Mouse (Mus musculus): ENCODE measurements around the gene Snx1.

Gene Snx1

GRCm38 (mm10) chr9:66127193-66127546 lies 783 bp upstream of the Snx1 start:
- no peak for DNase-seq (ENCODE audit: low read depth)

DNA sequence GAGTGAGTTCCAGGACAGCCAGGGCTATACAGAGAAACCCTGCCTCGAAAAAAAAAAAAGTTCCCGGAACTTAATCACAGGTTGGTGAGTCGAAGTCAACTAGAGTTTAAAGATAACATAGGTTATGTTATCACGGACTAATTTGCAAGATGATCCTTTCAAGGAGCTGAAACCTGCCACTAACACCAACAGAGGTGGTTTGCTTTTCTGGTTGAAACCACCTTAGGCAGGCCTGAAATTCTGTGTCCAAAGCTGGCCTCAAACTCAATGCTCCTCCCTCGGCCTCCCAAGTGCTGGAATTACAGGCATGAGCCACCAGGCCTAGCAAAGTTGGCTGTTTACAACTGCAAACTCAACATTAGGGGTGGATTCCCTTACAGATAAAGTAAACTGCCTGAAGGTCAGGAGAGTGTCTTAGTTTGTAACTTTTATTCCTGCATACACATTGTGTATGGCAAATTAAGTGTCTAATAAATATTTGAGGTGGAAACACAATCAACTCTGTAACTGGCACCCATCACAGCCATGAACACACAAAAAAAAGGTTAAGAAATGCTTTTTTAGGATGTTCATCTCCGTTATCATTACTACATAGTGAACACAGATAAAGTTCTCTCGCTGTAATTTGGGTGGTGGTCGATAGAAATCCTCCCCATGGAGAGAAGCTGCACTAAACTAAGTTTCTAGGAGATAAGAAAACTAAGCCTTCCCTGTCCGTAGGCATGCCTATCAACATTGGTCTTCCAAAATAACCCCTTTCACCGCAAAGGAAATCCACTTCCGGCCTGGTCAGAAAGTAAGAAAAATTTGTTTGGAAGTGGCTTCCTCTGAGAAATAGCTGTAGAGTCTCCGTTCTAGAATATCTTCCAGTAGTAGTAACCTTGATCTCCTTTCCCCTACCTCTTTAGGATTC lies 588 bp downstream of the Snx1 start:
- DNase-seq (ENCODE audit: low read depth), result no peak

- peak; percentile 96 for DNase-seq (ENCODE audit: low read depth)
Observed at GRCm38 (mm10) chr9:66124681-66125542, 1.5 kb downstream of the Snx1 start.

DNA sequence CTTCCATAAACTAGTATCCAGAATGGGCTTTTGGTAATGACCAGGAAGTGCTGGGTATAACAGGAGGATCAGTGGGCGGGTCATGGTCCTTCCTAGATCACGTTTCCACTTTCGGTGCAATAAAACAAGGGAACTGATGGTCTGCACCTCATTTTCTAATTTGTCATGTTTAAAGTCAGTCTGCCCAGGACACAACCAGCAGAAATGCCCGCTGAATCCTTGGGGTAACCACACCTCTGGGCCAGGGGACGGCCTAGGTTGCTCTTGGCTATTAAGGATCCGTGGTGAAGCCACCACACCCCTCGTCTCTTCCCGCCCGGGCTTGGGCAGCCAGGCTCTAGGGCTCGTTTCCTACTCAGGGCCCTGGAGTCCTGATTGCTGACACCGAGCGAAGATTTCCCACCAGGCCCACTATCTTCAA lies 2.3 kb downstream of the Snx1 start:
- DNase-seq (ENCODE audit: low read depth), result no peak

GRCm38 (mm10) chr9:66123648-66124047 lies 2.7 kb downstream of the Snx1 start:
- DNase-seq (ENCODE audit: low read depth), result no peak

DNA sequence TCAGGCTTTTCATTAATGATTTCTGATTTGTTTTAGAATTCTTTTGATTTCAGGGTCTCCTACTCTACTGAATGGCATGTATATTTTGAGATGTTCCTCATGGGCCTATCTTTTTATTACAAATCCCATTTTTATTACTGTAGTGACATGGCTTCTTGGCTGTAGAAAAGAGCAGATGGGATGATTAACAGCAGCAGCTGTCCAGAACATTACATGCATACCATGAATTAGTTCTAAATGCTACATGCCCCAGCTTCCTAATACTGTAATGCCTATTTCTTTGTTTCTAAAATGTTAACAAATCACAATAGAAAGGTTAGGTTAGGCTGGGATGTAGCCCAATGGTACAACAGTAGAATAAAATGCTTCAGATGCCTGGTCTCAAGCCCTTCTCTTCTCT lies 5.0 kb downstream of the Snx1 start:
- no peak for DNase-seq (ENCODE audit: low read depth)

GRCm38 (mm10) chr9:66120945-66121344 lies 5.4 kb downstream of the Snx1 start:
- DNase-seq (ENCODE audit: low read depth), result no peak

DNA sequence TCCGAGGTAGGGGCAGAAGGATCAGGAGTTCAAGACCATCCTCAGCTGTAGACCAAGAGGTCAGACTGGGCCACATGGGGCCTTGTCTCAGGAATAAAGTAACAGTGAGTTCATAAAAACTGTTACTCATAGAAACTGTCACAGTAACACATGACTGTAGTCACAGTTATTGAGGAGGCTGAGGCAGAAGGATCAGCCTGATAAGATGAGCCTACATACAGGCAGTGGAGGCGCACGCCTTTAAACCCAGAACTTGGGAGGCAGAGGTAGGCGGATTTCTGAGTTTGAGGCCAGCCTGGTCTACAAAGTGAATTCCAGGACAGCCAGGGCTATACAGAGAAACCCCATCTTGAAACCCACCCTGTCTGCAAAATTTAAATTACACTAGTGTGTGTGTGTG lies 6.3 kb downstream of the Snx1 start:
- DNase-seq (ENCODE audit: low read depth), result no peak

- DNase-seq (ENCODE audit: low read depth), result no peak
Observed at GRCm38 (mm10) chr9:66119498-66119897, 6.9 kb downstream of the Snx1 start.

- DNase-seq (ENCODE audit: low read depth), result no peak
Observed at GRCm38 (mm10) chr9:66116890-66117289, 9.5 kb downstream of the Snx1 start.

DNA sequence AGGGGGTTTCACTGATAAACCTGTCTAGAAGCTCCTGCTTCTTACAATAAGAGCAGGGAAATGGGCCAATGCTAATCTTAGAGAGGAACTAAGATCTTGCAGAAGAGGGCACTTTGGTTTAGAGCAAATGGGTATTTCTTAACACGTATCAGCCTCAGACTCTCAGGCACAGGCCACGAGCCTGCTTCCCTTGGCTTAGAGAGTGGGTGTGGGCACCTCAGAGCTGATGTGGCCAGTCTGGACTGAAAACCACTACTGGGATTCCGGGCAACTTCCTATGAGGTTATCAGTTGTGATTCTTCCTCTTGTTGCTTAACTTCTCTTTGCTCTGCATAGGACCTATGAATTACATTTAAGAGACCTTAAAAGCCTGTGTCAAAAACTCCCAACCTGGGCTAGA lies 12.0 kb downstream of the Snx1 start:
- DNase-seq (ENCODE audit: low read depth), result no peak

DNA sequence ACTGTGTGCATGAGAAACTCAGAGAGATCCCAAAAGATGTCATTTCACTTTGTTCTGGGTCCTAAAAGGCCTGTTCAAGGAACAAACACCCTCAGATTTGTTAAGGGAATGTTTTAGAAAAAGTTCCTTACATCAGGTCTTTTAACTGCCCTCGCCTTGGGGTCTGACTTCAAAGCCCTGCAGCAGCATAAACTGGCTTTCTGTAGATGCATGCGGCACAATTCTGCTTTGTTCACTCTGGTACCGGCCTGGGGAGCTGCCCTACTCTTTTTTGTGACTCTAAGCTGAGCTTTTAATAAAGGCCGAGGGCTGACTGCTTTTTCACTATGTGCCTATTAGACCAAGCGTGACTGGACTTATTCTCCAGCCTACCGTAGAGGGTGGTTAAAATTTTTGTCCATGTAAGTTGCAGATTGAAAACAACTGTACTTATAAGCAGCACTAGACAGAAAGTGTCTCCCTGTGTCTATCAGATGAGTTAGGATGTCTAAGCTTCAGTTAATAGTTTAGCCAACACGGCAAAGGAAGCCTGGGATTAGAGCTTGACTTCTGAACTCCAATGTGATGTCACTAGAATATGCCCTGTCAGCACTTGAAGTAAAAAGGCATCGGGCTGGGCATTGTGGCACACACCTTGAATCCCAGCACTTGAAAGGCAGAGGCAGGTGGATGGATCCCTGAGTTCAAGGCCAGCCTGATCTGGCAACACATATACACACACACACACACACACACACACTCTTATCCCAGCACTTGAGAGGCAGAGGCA lies 15.6 kb downstream of the Snx1 start:
- no peak for DNase-seq (ENCODE audit: low read depth)

- DNase-seq (ENCODE audit: low read depth), result no peak
Observed at GRCm38 (mm10) chr9:66110126-66110525, 16.3 kb downstream of the Snx1 start.

- no peak for DNase-seq (ENCODE audit: low read depth)
Observed at GRCm38 (mm10) chr9:66109574-66109973, 16.8 kb downstream of the Snx1 start.

DNA sequence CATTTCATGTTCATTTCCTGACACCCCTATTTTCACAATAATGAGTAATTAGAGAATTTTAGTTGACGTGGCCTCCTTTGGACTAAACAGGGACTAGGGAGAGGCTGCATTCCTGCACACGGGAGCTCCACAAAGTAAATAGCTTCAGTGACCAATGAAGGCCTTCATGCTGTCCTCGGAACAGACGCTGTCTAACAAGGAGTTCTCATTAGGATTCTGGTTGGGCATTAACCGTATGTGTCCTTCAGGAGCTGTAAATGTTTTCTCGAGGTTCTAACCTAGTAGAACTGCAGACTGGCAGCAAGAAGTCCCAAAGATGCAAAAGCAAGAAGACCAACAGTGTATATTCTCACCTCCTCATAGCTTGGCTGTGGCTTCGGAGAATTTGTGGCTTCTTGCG lies 21.2 kb downstream of the Snx1 start:
- no peak for DNase-seq (ENCODE audit: low read depth)

DNA sequence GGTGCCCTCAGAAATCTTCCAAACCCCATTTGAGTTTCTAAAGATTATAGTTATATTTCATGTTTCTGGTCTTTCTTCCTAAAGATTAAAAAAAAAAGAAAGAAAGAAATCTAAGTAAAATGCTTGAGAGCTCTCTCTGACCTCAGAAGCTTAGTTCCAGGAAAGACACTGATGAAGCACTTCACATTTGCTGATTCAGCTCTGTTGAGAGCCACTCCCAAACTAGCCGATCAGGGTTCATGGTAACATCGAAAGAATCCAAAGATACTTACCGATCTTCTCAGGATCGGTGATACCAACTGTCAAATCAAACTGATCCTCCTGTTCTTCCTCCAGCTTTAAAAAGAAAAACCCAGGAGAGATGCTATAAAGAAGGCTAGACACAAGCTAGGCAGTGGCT lies 21.8 kb downstream of the Snx1 start:
- DNase-seq (ENCODE audit: low read depth), result no peak

DNA sequence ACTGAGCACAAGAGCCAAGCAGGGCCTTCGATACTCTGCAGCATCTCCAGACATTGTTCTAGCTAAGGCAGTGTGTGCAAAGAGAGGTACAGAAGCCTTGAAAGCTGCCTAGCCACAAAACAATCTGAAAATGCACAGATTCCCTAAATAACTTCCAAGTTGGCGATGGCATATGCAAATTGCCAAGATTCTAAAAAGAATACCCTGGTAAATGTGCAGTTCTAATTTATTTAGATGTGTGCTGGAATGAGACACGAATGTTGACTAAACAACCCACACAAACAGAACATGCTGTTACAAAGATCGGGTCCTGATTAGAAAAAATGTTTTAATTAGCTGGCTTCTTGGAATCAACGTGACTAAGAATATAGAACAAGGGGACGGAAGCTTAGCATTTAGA lies 23.7 kb downstream of the Snx1 start:
- DNase-seq (ENCODE audit: low read depth), result no peak

DNA sequence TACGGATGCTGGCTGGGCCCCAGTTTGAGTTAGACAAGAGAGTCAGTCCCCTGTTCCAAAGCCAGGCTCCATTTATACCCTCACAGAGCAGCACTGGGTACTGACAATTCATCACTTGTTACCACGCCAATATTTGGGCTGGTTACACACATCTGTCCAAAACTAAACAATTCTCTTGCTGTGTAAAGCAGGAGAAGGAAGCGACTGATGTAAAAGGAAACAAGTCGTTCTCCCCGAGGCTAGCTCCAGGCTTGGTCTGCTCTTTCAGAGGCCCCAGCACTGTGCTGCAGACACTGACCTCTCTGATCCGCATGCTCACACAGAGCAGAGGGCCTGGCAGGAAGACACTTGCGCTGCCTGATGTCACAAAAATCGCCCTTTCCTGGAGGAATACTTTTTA lies 24.8 kb downstream of the Snx1 start:
- DNase-seq (ENCODE audit: low read depth), result no peak

GRCm38 (mm10) chr9:66092664-66093063 lies 33.7 kb downstream of the Snx1 start:
- DNase-seq (ENCODE audit: low read depth), result no peak

DNA sequence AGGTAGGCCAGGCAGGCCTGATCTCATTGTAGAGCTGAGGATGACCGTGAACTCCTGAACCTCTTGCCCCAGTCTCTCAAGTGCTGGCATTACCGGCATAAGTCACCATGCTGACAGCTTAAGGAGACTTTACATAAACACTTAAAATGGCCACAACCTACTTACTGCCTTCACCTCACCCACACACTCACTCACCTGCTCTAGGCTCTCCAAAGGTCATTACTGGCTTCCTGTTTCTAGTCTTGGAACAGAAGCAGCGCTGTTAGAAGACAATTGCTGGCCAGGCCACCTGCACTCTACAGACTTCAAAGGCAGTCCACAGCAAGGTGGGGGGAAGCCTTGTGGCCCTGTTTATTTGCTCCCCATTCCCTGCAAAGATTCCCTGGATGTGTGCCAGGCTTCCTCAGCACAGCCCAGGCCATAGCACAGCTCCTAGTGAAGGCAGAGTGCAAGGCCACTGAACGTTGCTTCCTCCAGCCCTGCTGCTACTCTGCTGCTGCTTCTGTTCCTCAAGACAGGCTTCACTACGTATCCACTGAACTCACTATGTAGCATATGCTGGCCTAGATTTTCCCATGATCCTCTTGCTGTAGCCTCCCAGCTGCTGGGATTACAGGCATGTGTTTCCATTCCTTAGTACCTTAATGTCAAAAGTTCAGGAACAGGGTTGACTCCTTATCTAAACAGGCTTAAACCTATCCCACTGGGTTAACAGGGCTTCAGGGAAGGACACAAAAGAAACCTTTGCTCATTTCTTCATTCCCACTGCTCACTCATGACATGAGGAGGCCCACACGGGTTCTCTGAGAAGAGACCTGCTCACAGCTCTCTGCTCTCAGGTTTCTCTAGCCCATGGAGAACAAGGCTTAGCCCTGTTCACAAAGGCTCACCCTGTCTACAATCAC lies 34.8 kb downstream of the Snx1 start:
- no peak for DNase-seq (ENCODE audit: low read depth)

DNA sequence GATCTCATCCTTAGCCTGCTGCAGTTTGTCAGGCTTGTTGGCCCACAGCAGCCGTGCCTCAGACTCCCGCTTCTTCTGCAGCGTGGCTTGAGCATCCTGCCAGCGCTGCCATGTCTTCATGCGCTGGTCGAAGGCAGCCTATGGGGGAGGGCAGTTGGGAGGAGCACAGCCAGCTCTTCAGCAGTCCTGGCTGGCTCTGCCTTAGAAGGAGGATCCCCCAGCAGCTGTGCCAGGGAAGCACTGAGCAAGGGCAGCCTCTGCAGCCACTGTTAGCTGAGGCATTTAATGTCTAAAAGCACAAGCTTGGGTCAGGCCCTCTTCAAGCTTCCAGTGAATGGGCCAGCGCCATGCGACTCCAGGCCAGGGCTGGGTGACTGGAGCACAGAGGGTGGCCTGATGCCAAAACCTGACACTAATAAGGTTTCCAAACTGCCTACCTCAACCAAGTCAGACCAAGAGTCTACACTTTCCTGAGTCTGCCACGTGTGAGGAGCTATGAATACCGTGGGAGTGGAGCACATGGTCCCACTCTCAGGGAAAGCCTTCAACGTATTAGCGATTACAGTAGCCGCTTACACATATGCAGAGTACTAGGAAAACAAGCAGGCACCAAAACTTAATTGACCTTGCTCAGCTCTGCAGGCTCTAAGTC lies 35.7 kb downstream of the Snx1 start:
- DNase-seq (ENCODE audit: low read depth), result no peak

Measured in c-Kit-positive CD71-negative TER-119-negative erythroid progenitor cells, embryonic 14.5 days (primary cell).